Mouse (Mus musculus) liver, adult 2 months (tissue): ENCODE measurements around the gene Pld1.

Experiments used
- CTCF ChIP-seq: fragments of 200-500 bp; IDR thresholded peaks from 2 replicates; pipeline ENCODE4 v1.5.1; 2011; ENCODE audit warnings: low read depth, low read length, control low read depth
- POLR2A ChIP-seq: fragments of 200-500 bp; IDR thresholded peaks from 2 replicates; pipeline ENCODE4 v1.6.1; 2011; ENCODE audit warnings: low read length, control low read depth; ENCODE audit not compliant: insufficient read depth; ENCODE audit errors: extremely low read depth

DNA sequence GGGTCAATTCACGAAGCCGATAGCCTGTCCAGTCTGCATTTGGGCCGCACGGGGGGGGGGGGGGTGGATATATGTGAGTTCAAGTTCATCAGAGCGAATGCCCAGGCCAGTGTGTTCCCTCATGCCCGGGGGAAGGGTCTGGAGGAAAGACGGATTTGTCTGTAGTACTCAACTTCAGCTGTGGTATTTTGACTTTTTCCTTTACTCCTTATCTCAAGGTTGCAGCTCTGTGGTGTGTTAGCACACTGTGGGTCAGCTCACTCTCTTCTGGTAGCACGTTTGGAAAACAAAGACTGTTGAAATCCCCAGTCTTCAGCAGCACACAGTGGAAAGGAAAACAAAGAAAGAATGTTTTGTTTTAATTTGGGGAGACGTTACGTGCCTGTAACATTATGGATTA lies 40.3 kb upstream of the Pld1 start:
- no peak for TF ChIP-seq CTCF
- no peak for TF ChIP-seq POLR2A
